ENCODE assay signal across 10 mouse cellular contexts in genomic region chr4:120613691-120614329, GRCm38 (mm10). TPM values are rescaled to one million over a fixed set of nuclear protein-coding genes. Genes with fewer than 3 reads are reported as not detected.
DNase-seq lines count a peak whose midpoint lies in the region; ATAC-seq and TF ChIP-seq lines count a peak whose summit lies in the region.
"Had no signal": no experiment of that assay in that cellular context is flagged by ENCODE, and none has a peak within 500 bp of the region (broad histone marks: within the 10 kb centered on the region; RNA-seq: fewer than 3 reads in every experiment).

No protein-coding gene starts in this region.

- peaks cover 7% of the 10 kb centered on the region for H3K4me1 ChIP-seq in midbrain, embryonic 14.5 days (ENCODE audit: control insufficient read depth, insufficient read depth, low read length)

- H3K9me3 ChIP-seq in midbrain, embryonic 14.5 days (ENCODE audit: control insufficient read depth, low read length) = no peaks in the 10 kb centered on the region
- H3K9me3 ChIP-seq: stomach, embryonic 15.5 days had no signal

- peak overlapping the region; percentile 88 for H3K27ac ChIP-seq in layer of hippocampus, adult 2 months
- H3K27ac ChIP-seq in midbrain, embryonic 14.5 days (replicated peaks; ENCODE audit: low read depth, low read length) = no peak overlapping the region
- H3K27ac ChIP-seq: stomach, embryonic 15.5 days had no signal

- H3K9ac ChIP-seq in midbrain, embryonic 14.5 days (replicated peaks; ENCODE audit: low read length) = no peak overlapping the region
- H3K9ac ChIP-seq: stomach, embryonic 15.5 days had no signal

- no peak overlapping the region for H3K4me2 ChIP-seq in midbrain, embryonic 14.5 days (ENCODE audit: low read length)
- H3K4me2 ChIP-seq: stomach, embryonic 15.5 days had no signal

- ATAC-seq in midbrain, embryonic 14.5 days (ENCODE audit: low FRiP score, low TSS enrichment) = no peak
- ATAC-seq in megakaryocyte-erythroid progenitor cell, adult 5-6 weeks (replicated peaks; ENCODE audit: low FRiP score, low TSS enrichment, poor library complexity, severe bottlenecking) = no peak; the same call in 1 of the 2 replicates

- H3K27me3 ChIP-seq in midbrain, embryonic 14.5 days (ENCODE audit: control insufficient read depth, insufficient read depth, low read length) = no peaks in the 10 kb centered on the region
- H3K27me3 ChIP-seq: stomach, embryonic 15.5 days had no signal

- TF ChIP-seq CTCF in layer of hippocampus, adult 2 months (conservative IDR thresholded peaks at IDR 0.05) = no peak

- peak; percentile 18 to 45 for DNase-seq in layer of hippocampus, adult 2 months (ENCODE audit: low spot score in 2 of 2)
- no peak for DNase-seq in layer of hippocampus, postnatal 10 days (ENCODE audit: low spot score in 2 of 2)
- DNase-seq in cerebellum, adult 9-10 months = peak; percentile 96
- DNase-seq in heart, adult 9 months (ENCODE audit: low spot score in 2 of 2) = peak; percentile 83 to 86
- peak; percentile 75 for DNase-seq in left cerebral cortex, adult 11 months (ENCODE audit: low spot score)
- DNase-seq in midbrain, embryonic 14.5 days = peak; percentile 25
- peak; percentile 83 for DNase-seq in thymus, postnatal 0 days (ENCODE audit: low spot score)

- 49% methylated on average over 8 of the region's 8 CpGs for WGBS in midbrain, embryonic 14.5 days

- no peak overlapping the region for H3K4me3 ChIP-seq in layer of hippocampus, adult 2 months
- H3K4me3 ChIP-seq in midbrain, embryonic 14.5 days (replicated peaks; ENCODE audit: low read depth, low read length) = no peak overlapping the region
- H3K4me3 ChIP-seq: stomach, embryonic 15.5 days had no signal

- H3K36me3 ChIP-seq in midbrain, embryonic 14.5 days (ENCODE audit: control insufficient read depth, insufficient read depth, low read length) = no peaks in the 10 kb centered on the region
- H3K36me3 ChIP-seq: stomach, embryonic 15.5 days had no signal

RNA-seq across cellular contexts. Expression of gene Gm8439, which starts 25.3 kb away (rescaled TPM):
- not detected for total RNA-seq in layer of hippocampus, adult 2 months (2021)
- total RNA-seq in layer of hippocampus, postnatal 10 days (2021) = not detected
- not detected in 2 replicates for polyA plus RNA-seq in midbrain, embryonic 14.5 days (2014; fragmentation: Nextera tagmentation; extraction: Ambion mirVana)
- polyA plus RNA-seq in thymus, postnatal 0 days (2015; fragmentation: Nextera tagmentation; extraction: Ambion mirVana) = not detected in 2 replicates
- not detected in 2 replicates for total RNA-seq in megakaryocyte-erythroid progenitor cell, adult 5-6 weeks (2014; fragmentation: Nextera tagmentation)
- total RNA-seq in megakaryocyte-erythroid progenitor cell, adult 5-6 weeks (2017) = not detected in 2 replicates
- polyA plus RNA-seq: large intestine, adult 2 months; stomach, embryonic 15.5 days had no signal

RNA-seq across cellular contexts. Expression of gene Ctps, which starts 43.7 kb away (rescaled TPM):
- total RNA-seq in layer of hippocampus, adult 2 months (2021) = 10 to 100 TPM; 33.5 to 38.4 TPM
- total RNA-seq in layer of hippocampus, postnatal 10 days (2021) = 10 to 100 TPM; 55.6 to 58.3 TPM
- polyA plus RNA-seq in midbrain, embryonic 14.5 days (2014; fragmentation: Nextera tagmentation; extraction: Ambion mirVana) = 77.0 and 95.2 TPM in 2 replicates
- polyA plus RNA-seq in thymus, postnatal 0 days (2015; fragmentation: Nextera tagmentation; extraction: Ambion mirVana) = 61.6 and 63.5 TPM in 2 replicates
- 60.6 and 73.1 TPM in 2 replicates for total RNA-seq in megakaryocyte-erythroid progenitor cell, adult 5-6 weeks (2014; fragmentation: Nextera tagmentation)
- 77.1 and 90.0 TPM in 2 replicates for total RNA-seq in megakaryocyte-erythroid progenitor cell, adult 5-6 weeks (2017)

RNA-seq across cellular contexts. Expression of gene Cited4, which starts 52.6 kb away (rescaled TPM):
- 1 to 10 TPM; 2.0 TPM for total RNA-seq in layer of hippocampus, adult 2 months (2021)
- 1 to 10 TPM; 3.5 to 4.5 TPM for total RNA-seq in layer of hippocampus, postnatal 10 days (2021)
- 1.2 TPM in 2 replicates for polyA plus RNA-seq in midbrain, embryonic 14.5 days (2014; fragmentation: Nextera tagmentation; extraction: Ambion mirVana)
- 3.8 and 4.1 TPM in 2 replicates for polyA plus RNA-seq in thymus, postnatal 0 days (2015; fragmentation: Nextera tagmentation; extraction: Ambion mirVana)
- total RNA-seq in megakaryocyte-erythroid progenitor cell, adult 5-6 weeks (2014; fragmentation: Nextera tagmentation) = 36.4 and 47.4 TPM in 2 replicates
- total RNA-seq in megakaryocyte-erythroid progenitor cell, adult 5-6 weeks (2017) = 7.4 and 30.9 TPM in 2 replicates

Comparison
In these comparisons a context has a peak if more than half of its experiments do, and no peak if none do; other contexts are left out.
1. DNase-seq: peak in layer of hippocampus, adult 2 months (2 of 2), cerebellum, adult 9-10 months (single experiment), heart, adult 9 months (2 of 2), left cerebral cortex, adult 11 months (single experiment), midbrain, embryonic 14.5 days (single experiment) and thymus, postnatal 0 days (single experiment); none in layer of hippocampus, postnatal 10 days (0 of 2).